In the genomic region with DNA sequence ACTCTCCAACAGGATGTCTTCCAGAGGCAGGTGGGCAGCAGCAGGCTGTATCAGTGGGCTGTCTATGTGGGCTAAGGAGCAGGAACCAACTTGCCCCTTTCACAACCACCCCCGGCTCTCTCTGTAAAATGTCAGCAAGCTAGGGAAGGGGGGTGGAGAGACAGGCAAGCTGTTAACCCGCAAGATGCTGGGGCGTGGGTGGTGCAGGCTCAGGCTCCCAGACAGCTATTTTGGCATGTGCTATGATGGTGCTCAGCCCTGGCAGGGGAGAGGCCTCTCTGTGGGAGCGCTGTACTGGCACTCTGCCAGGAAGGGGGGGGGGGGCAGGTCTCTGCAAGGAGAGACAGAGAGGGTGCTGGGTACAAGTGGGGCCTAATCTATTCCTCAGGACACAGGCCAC, we compare ENCODE assay signal across 8 mouse cellular contexts. TPM values are rescaled to one million over a fixed set of nuclear protein-coding genes. Genes with fewer than 3 reads are reported as not detected.
DNase-seq lines count a peak whose midpoint lies in the region; ATAC-seq and TF ChIP-seq lines count a peak whose summit lies in the region.

No protein-coding gene starts in this region.

- H3K36me3 ChIP-seq in forebrain, embryonic 14.5 days (ENCODE audit: control insufficient read depth, insufficient read depth, low read length) = no peaks in the 10 kb centered on the region
- H3K36me3 ChIP-seq in liver, embryonic 16.5 days (ENCODE audit: control insufficient read depth, insufficient read depth) = no peaks in the 10 kb centered on the region

- no peak overlapping the region for H3K4me3 ChIP-seq in forebrain, embryonic 14.5 days (ENCODE audit: low read depth, low read length)
- no peak overlapping the region; the same call in 1 of the 2 replicates for H3K4me3 ChIP-seq in layer of hippocampus, adult 2 months
- H3K4me3 ChIP-seq in liver, embryonic 16.5 days (ENCODE audit: low read depth, low read length) = no peak overlapping the region

- no peak for TF ChIP-seq CTCF in layer of hippocampus, adult 2 months (conservative IDR thresholded peaks at IDR 0.05)

- peak overlapping the region; percentile 21; the same call in 1 of the 2 replicates for H3K4me2 ChIP-seq in forebrain, embryonic 14.5 days (ENCODE audit: low read length)
- H3K4me2 ChIP-seq in liver, embryonic 16.5 days (ENCODE audit: low read depth, low read length) = peak overlapping the region; percentile 26

- no peak overlapping the region for H3K9ac ChIP-seq in forebrain, embryonic 14.5 days (ENCODE audit: low read length)
- H3K9ac ChIP-seq in liver, embryonic 16.5 days (ENCODE audit: low read depth, low read length) = no peak overlapping the region; the same call in 1 of the 2 replicates

- peak; percentile 87 for ATAC-seq in forebrain, embryonic 14.5 days
- peak; percentile 47 for ATAC-seq in liver, embryonic 16.5 days (ENCODE audit: low read depth)

- H3K4me1 ChIP-seq in forebrain, embryonic 14.5 days (ENCODE audit: control insufficient read depth, insufficient read depth, low read length) = peaks cover 15% of the 10 kb centered on the region
- peaks cover 74% of the 10 kb centered on the region for H3K4me1 ChIP-seq in liver, embryonic 16.5 days (ENCODE audit: control insufficient read depth, low read depth, low read length)

- H3K27me3 ChIP-seq in forebrain, embryonic 14.5 days (replicated peaks; ENCODE audit: control insufficient read depth, insufficient read depth, low read length) = no peaks in the 10 kb centered on the region
- H3K27me3 ChIP-seq in liver, embryonic 16.5 days (ENCODE audit: control insufficient read depth, insufficient read depth, low read depth, low read length) = no peaks in the 10 kb centered on the region

- 19% methylated on average over 4 of the region's 4 CpGs for WGBS in forebrain, embryonic 14.5 days
- WGBS in liver, embryonic 16.5 days (ENCODE audit: insufficient replicate concordance) = 0% methylated on average over 4 of the region's 4 CpGs

- peak; percentile 58 for DNase-seq in adrenal gland, postnatal 14 days
- DNase-seq in adrenal gland, adult 18-20 months (ENCODE audit: low spot score in 2 of 2) = no peak
- DNase-seq in 416B (ENCODE audit: low read depth) = peak; percentile 49
- peak; percentile 80 for DNase-seq in forebrain, embryonic 14.5 days (ENCODE audit: low spot score)
- peak; percentile 87 to 94 for DNase-seq in layer of hippocampus, adult 2 months (ENCODE audit: low spot score in 2 of 2)
- DNase-seq in right cerebral cortex, postnatal 14 days = peak; percentile 81
- DNase-seq in embryo, embryonic 9.5 days (ENCODE audit: extremely low spot score) = no peak

- peak overlapping the region; percentile 86 for H3K27ac ChIP-seq in forebrain, embryonic 14.5 days (ENCODE audit: low read depth, low read length)
- H3K27ac ChIP-seq in layer of hippocampus, adult 2 months = peak overlapping the region; percentile 89
- H3K27ac ChIP-seq in liver, embryonic 16.5 days (ENCODE audit: low read length) = no peak overlapping the region

- no peaks in the 10 kb centered on the region for H3K9me3 ChIP-seq in forebrain, embryonic 14.5 days (replicated peaks; ENCODE audit: control insufficient read depth, low read length)
- H3K9me3 ChIP-seq in liver, embryonic 16.5 days (replicated peaks; ENCODE audit: control insufficient read depth, low read length) = no peaks in the 10 kb centered on the region

RNA-seq across cellular contexts. Expression of a gene that starts 11.6 kb away (rescaled TPM):
- not detected in 2 replicates for total RNA-seq in adrenal gland, postnatal 14 days (2021)
- not detected for total RNA-seq in adrenal gland, adult 18-20 months (2021)
- 0.20 and 0.30 TPM in 2 replicates for polyA plus RNA-seq in forebrain, embryonic 14.5 days (2014; fragmentation: Nextera tagmentation; extraction: Ambion mirVana)
- total RNA-seq in layer of hippocampus, adult 2 months (2021) = not detected
- 0.68 and 1.0 TPM in 2 replicates for polyA plus RNA-seq in liver, embryonic 16.5 days (2015; fragmentation: Nextera tagmentation; extraction: Ambion mirVana)

RNA-seq across cellular contexts. Expression of a gene that starts 18.6 kb away (rescaled TPM):
- 56.4 and 79.0 TPM in 2 replicates for total RNA-seq in adrenal gland, postnatal 14 days (2021)
- total RNA-seq in adrenal gland, adult 18-20 months (2021) = 10 to 100 TPM; 38.9 to 40.3 TPM
- polyA plus RNA-seq in forebrain, embryonic 14.5 days (2014; fragmentation: Nextera tagmentation; extraction: Ambion mirVana) = 26.7 and 29.1 TPM in 2 replicates
- total RNA-seq in layer of hippocampus, adult 2 months (2021) = 100 to 1,000 TPM; 513 to 526 TPM
- polyA plus RNA-seq in liver, embryonic 16.5 days (2015; fragmentation: Nextera tagmentation; extraction: Ambion mirVana) = 20.2 and 24.1 TPM in 2 replicates

RNA-seq across cellular contexts. Expression of a gene that starts 25.0 kb away (rescaled TPM):
- 14.6 and 17.5 TPM in 2 replicates for total RNA-seq in adrenal gland, postnatal 14 days (2021)
- 1 to 10 TPM; 7.2 to 7.8 TPM for total RNA-seq in adrenal gland, adult 18-20 months (2021)
- polyA plus RNA-seq in forebrain, embryonic 14.5 days (2014; fragmentation: Nextera tagmentation; extraction: Ambion mirVana) = 349 and 462 TPM in 2 replicates
- total RNA-seq in layer of hippocampus, adult 2 months (2021) = 10 to 100 TPM; 25.3 to 31.9 TPM
- polyA plus RNA-seq in liver, embryonic 16.5 days (2015; fragmentation: Nextera tagmentation; extraction: Ambion mirVana) = 12.6 and 15.2 TPM in 2 replicates

RNA-seq across cellular contexts. Expression of a gene that starts 30.0 kb away (rescaled TPM):
- 1.2 and 1.5 TPM in 2 replicates for total RNA-seq in adrenal gland, postnatal 14 days (2021)
- total RNA-seq in adrenal gland, adult 18-20 months (2021) = 1 to 10 TPM; 3.7 to 4.6 TPM
- 0.83 and 1.2 TPM in 2 replicates for polyA plus RNA-seq in forebrain, embryonic 14.5 days (2014; fragmentation: Nextera tagmentation; extraction: Ambion mirVana)
- 10 to 100 TPM; 22.1 to 26.0 TPM for total RNA-seq in layer of hippocampus, adult 2 months (2021)
- 0.06 TPM in 1 of 2 replicates, not detected in the other for polyA plus RNA-seq in liver, embryonic 16.5 days (2015; fragmentation: Nextera tagmentation; extraction: Ambion mirVana)

Comparison
In these comparisons a context has a peak if more than half of its experiments do, and no peak if none do; other contexts are left out.
1. DNase-seq: peak in adrenal gland, postnatal 14 days (single experiment), 416B (single experiment), forebrain, embryonic 14.5 days (single experiment), layer of hippocampus, adult 2 months (2 of 2) and right cerebral cortex, postnatal 14 days (single experiment); none in adrenal gland, adult 18-20 months (0 of 2) and embryo, embryonic 9.5 days (single experiment).